Mouse (Mus musculus): ENCODE results near the gene Dab1.

- TF ChIP-seq CTCF (IDR thresholded peaks at IDR 0.05) (no peak), EP300 (IDR thresholded peaks at IDR 0.05) (no peak)
These were observed 1006.2 kb downstream of the Dab1 start for GRCm38 (mm10) chr4:104625316-104625715.
